Mouse (Mus musculus) activated CD4-positive, CD25-positive, alpha-beta regulatory T cell, adult 9 weeks (primary cell): Measurements from ENCODE around the gene Nfic. TPM values are rescaled to one million over a fixed set of nuclear protein-coding genes. Genes with fewer than 3 reads are reported as not detected.

Experiments used
- polyA plus RNA-seq: library from polyadenylated mRNA; unstranded; fragments of 100-300 nt; shearing (Covaris generic); gene quantifications from one replicate; pipeline ENCODE4 v1.2.1, GENCODE M21; 2017

Nfic gene
- 19.9 TPM for polyA plus RNA-seq

DNA sequence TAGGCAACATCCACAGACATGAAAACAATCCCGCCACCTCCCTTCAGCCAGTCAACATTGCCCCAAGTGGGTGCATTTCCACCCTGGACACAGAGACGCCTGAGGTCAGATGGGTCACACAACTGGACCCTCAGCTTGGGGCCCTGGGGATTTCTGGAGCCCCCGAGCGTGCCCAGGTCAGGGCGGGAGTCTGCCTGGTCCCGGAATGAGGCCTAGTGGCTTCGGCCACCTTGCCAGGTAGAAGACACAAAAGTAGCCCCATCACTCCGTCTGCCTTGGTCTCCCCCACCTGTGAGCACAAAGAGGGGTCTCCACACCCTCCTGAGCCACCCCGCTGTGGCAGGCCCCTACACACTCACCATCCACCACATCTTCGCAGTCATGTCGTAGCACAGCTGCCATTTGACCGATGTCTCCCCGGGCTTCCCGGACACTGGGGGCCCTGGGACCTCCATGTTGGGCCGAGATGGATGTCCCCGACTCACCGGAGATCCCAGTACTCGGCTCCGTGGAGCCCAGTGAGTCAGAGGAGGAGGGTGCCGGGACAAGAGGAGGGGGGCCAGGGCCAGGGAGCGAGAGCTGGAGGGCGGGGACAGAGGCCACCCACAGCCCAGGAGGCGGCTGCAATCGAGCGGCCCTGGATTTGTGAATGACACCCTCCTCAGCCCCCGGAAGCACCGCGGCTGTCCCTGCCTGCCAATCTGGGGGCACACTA lies at the start of gene Nfic:
TSS of gene Nfic (minus strand) at position 455 of the 715 bp plus-strand sequence.

GRCm38 (mm10) chr10:81500032-81500431 lies 44.6 kb upstream of the Nfic start, which contains the start of gene S1pr4:
Gene S1pr4, minus strand, starts transcription at chr10:81500132.

GRCm38 (mm10) chr10:81496264-81496901 lies 40.9 kb upstream of the Nfic start, which contains the start of gene Ncln:
Gene Ncln, minus strand, starts transcription at chr10:81496392.

DNA sequence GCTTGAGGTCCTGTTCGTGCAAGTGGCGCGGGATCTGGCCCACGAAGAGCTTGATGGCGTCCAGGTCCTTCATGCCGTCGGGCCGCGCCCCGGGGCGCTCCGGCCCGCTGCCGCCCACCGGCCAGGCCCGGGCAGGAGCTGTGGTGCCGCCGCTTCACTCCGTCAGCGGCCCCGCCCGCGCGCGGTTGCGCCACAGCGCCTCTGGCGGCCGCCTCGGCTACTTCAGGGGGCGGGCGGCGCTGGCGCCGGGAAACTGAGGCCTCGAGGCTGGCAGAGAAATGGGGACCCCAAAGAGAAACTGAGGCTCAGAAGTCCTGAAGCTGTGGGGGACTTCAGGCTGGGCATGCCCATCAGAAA lies 27.1 kb upstream of the Nfic start, which contains the start of gene Celf5:
TSS of gene Celf5 (minus strand) at position 177 of the 357 bp plus-strand sequence.

DNA sequence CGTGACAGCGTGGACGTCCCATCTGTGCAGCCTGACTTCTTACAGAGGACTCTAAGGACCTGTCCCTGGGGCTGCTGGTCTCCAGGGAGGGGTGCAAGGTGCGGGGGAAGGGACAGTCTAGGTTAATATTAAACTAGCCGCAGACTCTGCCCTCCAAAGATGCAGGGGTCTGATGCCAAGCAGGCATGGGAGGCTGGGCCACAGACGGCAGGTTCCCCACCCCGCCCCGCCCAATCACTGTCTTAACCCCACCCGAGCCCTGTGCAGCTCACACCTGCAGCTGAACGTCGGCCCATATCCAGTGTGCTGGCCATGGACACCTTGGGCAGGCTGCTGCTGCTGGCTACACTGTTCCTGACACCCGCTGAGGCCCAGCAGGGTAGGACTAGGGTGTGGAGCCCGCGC lies 62.7 kb downstream of the Nfic start, which contains the start of gene Smim24:
TSS of gene Smim24 (plus strand) at position 271 of the 405 bp plus-strand sequence.

DNA sequence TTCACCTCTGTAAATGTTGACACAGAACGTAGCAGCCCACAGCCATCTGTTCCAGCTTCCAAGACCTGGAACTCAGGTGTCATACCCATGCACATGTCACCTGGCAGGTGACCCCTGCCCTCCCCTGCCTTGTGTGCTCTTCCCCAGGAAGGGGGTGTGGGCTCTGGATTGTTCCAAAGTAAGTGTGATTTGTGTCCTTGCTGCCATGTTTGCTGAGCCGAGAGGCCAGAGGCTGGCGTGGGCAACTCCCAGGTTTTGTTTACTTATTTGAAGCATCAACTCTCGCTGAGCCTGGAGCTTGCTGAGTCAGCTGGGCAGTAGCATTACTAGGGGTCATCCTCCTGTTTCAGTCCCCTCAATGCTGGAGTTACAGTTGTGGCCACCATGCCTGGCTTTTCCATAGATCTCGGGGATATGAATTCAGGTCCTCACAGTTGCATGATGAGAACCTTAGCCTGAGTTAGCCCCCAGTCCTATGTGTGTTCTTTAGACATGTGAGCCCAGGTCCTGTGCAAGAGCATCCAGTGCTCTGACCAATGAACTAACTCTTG lies 66.9 kb downstream of the Nfic start, which contains the start of gene Gm48552:
TSS of gene Gm48552 (plus strand) at position 501 of the 551 bp plus-strand sequence.

DNA sequence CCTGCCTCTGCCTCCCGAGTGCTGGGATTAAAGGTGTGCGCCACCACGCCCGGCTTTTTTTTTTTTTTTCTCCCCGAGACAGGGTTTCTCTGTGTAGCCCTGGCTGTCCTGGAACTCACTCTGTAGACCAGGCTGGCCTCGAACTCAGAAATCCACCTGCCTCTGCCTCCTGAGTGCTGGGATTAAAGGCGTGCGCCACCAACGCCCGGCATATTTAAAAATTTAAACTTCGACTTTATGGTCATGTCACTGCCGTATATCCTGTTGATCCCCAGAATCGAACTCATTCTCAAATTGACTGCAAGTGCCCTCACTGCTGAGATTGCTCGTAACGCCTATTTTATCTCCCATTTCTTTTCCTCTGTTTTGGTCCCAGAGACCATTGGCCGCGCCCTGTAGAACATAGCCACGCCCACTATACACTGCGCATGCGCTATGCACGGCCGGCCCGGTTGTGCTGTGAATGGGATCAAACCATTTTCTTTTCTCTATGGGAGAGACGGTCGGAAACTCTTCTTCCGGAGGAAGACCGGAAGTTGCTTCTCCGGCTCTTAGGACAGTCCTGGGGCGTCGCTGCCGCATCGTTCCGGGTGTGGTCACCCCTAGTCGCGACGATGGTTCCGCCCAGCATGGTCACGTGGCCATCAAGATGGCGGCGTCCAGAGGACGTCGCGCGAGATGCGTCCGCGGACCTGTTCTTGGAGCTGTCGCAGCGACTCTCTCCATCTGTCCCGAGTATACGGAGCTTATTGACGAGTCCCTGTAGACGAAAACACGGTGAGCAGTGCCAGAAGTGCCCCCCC lies 71.4 kb downstream of the Nfic start, which contains the start of the genes Dohh and Gm48551:
TSS of gene Dohh (plus strand) at position 627 of the 803 bp plus-strand sequence.
TSS of gene Gm48551 (plus strand) at position 665 of the 803 bp plus-strand sequence.

GRCm38 (mm10) chr10:81377793-81378552 lies 77.5 kb downstream of the Nfic start, which contains the start of gene Fzr1:
Gene Fzr1, minus strand, starts transcription at chr10:81378516.

GRCm38 (mm10) chr10:81365672-81366476 lies 89.6 kb downstream of the Nfic start, which contains the start of gene 4930404N11Rik:
Gene 4930404N11Rik, minus strand, starts transcription at chr10:81365816.

DNA sequence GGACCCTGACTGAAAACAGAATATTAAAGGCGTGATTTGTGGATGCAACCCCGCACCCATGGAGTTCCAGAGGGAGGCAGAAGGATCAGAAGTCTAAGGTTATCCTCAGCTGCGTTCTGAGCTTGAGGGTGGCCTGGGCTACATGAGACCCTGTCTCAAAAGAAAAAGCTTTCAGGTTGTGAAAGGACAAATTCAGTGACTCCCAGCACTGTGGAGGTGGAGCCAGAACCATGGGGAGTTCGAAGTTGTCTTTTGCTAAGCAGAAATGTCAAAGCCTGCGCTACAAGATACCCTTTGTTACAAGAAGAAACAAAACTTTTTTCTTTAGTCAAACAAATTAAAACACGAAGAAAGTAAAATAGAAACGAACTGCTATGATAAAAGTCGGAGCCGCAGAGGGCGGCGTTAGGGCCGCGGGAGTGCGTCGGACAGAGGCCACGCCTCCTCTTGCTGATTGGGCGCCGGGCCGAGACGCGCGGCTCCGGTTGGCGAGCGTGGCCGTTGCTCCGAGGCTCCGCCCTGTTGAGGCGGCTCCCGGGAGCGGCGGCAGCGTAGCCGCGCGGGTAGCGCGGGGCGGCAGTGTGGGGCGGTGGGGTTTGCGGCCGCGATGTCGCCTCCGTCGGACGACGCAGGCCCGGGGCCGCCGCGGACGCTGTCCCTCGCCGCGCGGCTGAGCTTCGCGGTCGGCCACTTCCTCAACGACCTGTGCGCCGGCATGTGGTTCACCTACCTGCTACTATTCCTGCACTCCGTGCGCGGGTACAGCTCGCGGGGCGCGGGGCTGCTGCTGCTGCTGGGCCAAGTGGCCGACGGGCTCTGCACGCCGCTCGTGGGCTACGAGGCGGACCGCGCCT lies 98.2 kb downstream of the Nfic start, which contains the start of gene Mfsd12:
TSS of gene Mfsd12 (plus strand) at position 501 of the 854 bp plus-strand sequence.

GRCm38 (mm10) chr10:81350351-81351063 lies 104.9 kb downstream of the Nfic start, which contains the start of gene Hmg20b:
Gene Hmg20b, minus strand, starts transcription at chr10:81350480.

Other genes starting within 250 kb of the Nfic start
- 11.9 TPM for gene Atcay, start 224.8 kb downstream of the Nfic start, polyA plus RNA-seq
- 4.7 TPM for gene Zfr2, start 222.5 kb downstream of the Nfic start, polyA plus RNA-seq
- gene Matk, start 202.7 kb downstream of the Nfic start, polyA plus RNA-seq, result 128 TPM
- gene Mrpl54, start 188.7 kb downstream of the Nfic start, polyA plus RNA-seq, result 129 TPM
- 62.8 TPM for gene Apba3, start 188.7 kb downstream of the Nfic start, polyA plus RNA-seq
- gene Tjp3, start 164.1 kb downstream of the Nfic start, polyA plus RNA-seq, result 18.0 TPM
- 42.0 TPM for gene Pip5k1c, start 162.7 kb downstream of the Nfic start, polyA plus RNA-seq
- gene Cactin, start 134.5 kb downstream of the Nfic start, polyA plus RNA-seq, result 25.4 TPM
- gene Tbxa2r, start 126.9 kb downstream of the Nfic start, polyA plus RNA-seq, result 55.0 TPM
- gene Gipc3, start 112.4 kb downstream of the Nfic start, polyA plus RNA-seq, result 0.18 TPM
- gene Hmg20b, start 105.2 kb downstream of the Nfic start, polyA plus RNA-seq, result 29.3 TPM
- gene Mfsd12, start 98.1 kb downstream of the Nfic start, polyA plus RNA-seq, result 1.7 TPM
- 0.56 TPM for gene 4930404N11Rik, start 89.8 kb downstream of the Nfic start, polyA plus RNA-seq
- gene Fzr1, start 77.1 kb downstream of the Nfic start, polyA plus RNA-seq, result 22.3 TPM
- 40.6 TPM for gene Dohh, start 71.2 kb downstream of the Nfic start, polyA plus RNA-seq
- gene Gm48551, start 71.2 kb downstream of the Nfic start, polyA plus RNA-seq, result 2.3 TPM
- gene Gm48552, start 66.6 kb downstream of the Nfic start, polyA plus RNA-seq, result 2.6 TPM
- gene Smim24, start 62.6 kb downstream of the Nfic start, polyA plus RNA-seq, result 13.0 TPM
- 0.35 TPM for gene Celf5, start 27.1 kb upstream of the Nfic start, polyA plus RNA-seq
- 145 TPM for gene Ncln, start 40.8 kb upstream of the Nfic start, polyA plus RNA-seq
- 85.6 TPM for gene S1pr4, start 44.5 kb upstream of the Nfic start, polyA plus RNA-seq
- gene Gna15, start 68.6 kb upstream of the Nfic start, polyA plus RNA-seq, result 40.0 TPM
- gene Gna11, start 89.6 kb upstream of the Nfic start, polyA plus RNA-seq, result 6.5 TPM
- 154 TPM for gene Aes, start 103.9 kb upstream of the Nfic start, polyA plus RNA-seq
- 2.7 TPM for gene Tle2, start 118.9 kb upstream of the Nfic start, polyA plus RNA-seq
- gene Tle6, start 145.4 kb upstream of the Nfic start, polyA plus RNA-seq, result 1.1 TPM
- gene BC025920, start 150.6 kb upstream of the Nfic start, polyA plus RNA-seq, result 2.1 TPM
- gene Sirt6, start 172.2 kb upstream of the Nfic start, polyA plus RNA-seq, result 23.6 TPM
- 2.4 TPM for gene Ankrd24, start 172.9 kb upstream of the Nfic start, polyA plus RNA-seq
- 10.4 TPM for gene Gm10778, start 193.4 kb upstream of the Nfic start, polyA plus RNA-seq
- 21.2 TPM for gene Zfp433, start 249.2 kb upstream of the Nfic start, polyA plus RNA-seq